Mouse (Mus musculus): ENCODE data around the gene Ghsr. TPM values are rescaled to one million over a fixed set of nuclear protein-coding genes. Genes with fewer than 3 reads are reported as not detected.

The Ghsr gene
- polyA plus RNA-seq, 2 experiments, result not detected

- H3K4me3 ChIP-seq (ENCODE audit: insufficient read depth in 1 of 2, low read depth in 2 of 2, low read length in 2 of 2), result no peak overlapping the region
- H3K27me3 ChIP-seq (ENCODE audit: control insufficient read depth, insufficient read depth, low read length), result no peaks in the 10 kb centered on the region
- H3K9me3 ChIP-seq (ENCODE audit: control insufficient read depth, low read length), result no peaks in the 10 kb centered on the region
- DNase-seq (ENCODE audit: low read depth in 3 of 3, low spot score in 3 of 3), result no peak
- no peak for ATAC-seq (ENCODE audit: insufficient read depth)
- H3K9ac ChIP-seq (replicated peaks), result no peak overlapping the region
- no peak overlapping the region for H3K4me2 ChIP-seq (ENCODE audit: low read depth)
- WGBS (ENCODE audit: insufficient replicate concordance), result 16% methylated on average over 6 of the region's 6 CpGs
- no peaks in the 10 kb centered on the region for H3K36me3 ChIP-seq (replicated peaks; ENCODE audit: control insufficient read depth, insufficient read depth, low read depth)
- no peak overlapping the region for H3K27ac ChIP-seq
- no peak for TF ChIP-seq EP300 (IDR thresholded peaks at IDR 0.05; ENCODE audit: low read depth)
- TF ChIP-seq CTCF (IDR thresholded peaks at IDR 0.05; ENCODE audit: low read depth), result peak; percentile 20; the same call in 1 of the 2 replicates
- H3K4me1 ChIP-seq (replicated peaks; ENCODE audit: control insufficient read depth in 2 of 2, insufficient read depth in 2 of 2, low read length in 1 of 2), result no peaks in the 10 kb centered on the region
Measured at GRCm38 (mm10) chr3:27338437-27338836, 32.7 kb upstream of the Ghsr start.

- 53% methylated on average over 3 of the region's 3 CpGs for WGBS (ENCODE audit: insufficient replicate concordance)
- no peak for ATAC-seq (ENCODE audit: insufficient read depth)
- no peak overlapping the region for H3K9ac ChIP-seq (replicated peaks)
Measured at GRCm38 (mm10) chr3:27338887-27339286, 32.3 kb upstream of the Ghsr start.

GRCm38 (mm10) chr3:27340757-27341156, 30.4 kb upstream of the Ghsr start:
- TF ChIP-seq EP300 (IDR thresholded peaks at IDR 0.05; ENCODE audit: low read depth) (no peak), CTCF (IDR thresholded peaks at IDR 0.05; ENCODE audit: low read depth) (no peak)
- no peaks in the 10 kb centered on the region for H3K9me3 ChIP-seq (ENCODE audit: control insufficient read depth, low read length)
- H3K4me3 ChIP-seq (ENCODE audit: insufficient read depth in 1 of 2, low read depth in 2 of 2, low read length in 2 of 2), result no peak overlapping the region
- DNase-seq (ENCODE audit: low read depth in 3 of 3, low spot score in 3 of 3), result no peak
- no peak for ATAC-seq (ENCODE audit: insufficient read depth)
- H3K27me3 ChIP-seq (ENCODE audit: control insufficient read depth, insufficient read depth, low read length), result no peaks in the 10 kb centered on the region
- 63% methylated on average over 5 of the region's 5 CpGs for WGBS (ENCODE audit: insufficient replicate concordance)
- no peak overlapping the region for H3K27ac ChIP-seq
- H3K4me2 ChIP-seq (ENCODE audit: low read depth), result no peak overlapping the region
- H3K4me1 ChIP-seq (replicated peaks; ENCODE audit: control insufficient read depth in 2 of 2, insufficient read depth in 2 of 2, low read length in 1 of 2), result no peaks in the 10 kb centered on the region
- H3K36me3 ChIP-seq (replicated peaks; ENCODE audit: control insufficient read depth, insufficient read depth, low read depth), result no peaks in the 10 kb centered on the region
- no peak overlapping the region for H3K9ac ChIP-seq (replicated peaks)

More at GRCm38 (mm10) chr3:27338887-27339286, 32.3 kb upstream of the Ghsr start:
- DNase-seq (ENCODE audit: low read depth in 3 of 3, low spot score in 3 of 3), result no peak
- H3K4me1 ChIP-seq (replicated peaks; ENCODE audit: control insufficient read depth in 2 of 2, insufficient read depth in 2 of 2, low read length in 1 of 2), result no peaks in the 10 kb centered on the region
- TF ChIP-seq EP300 (IDR thresholded peaks at IDR 0.05; ENCODE audit: low read depth) (no peak), CTCF (IDR thresholded peaks at IDR 0.05; ENCODE audit: low read depth) (no peak)
- no peak overlapping the region for H3K27ac ChIP-seq
- no peaks in the 10 kb centered on the region for H3K27me3 ChIP-seq (ENCODE audit: control insufficient read depth, insufficient read depth, low read length)
- no peaks in the 10 kb centered on the region for H3K36me3 ChIP-seq (replicated peaks; ENCODE audit: control insufficient read depth, insufficient read depth, low read depth)
- H3K4me3 ChIP-seq (ENCODE audit: insufficient read depth in 1 of 2, low read depth in 2 of 2, low read length in 2 of 2), result no peak overlapping the region
- H3K9me3 ChIP-seq (ENCODE audit: control insufficient read depth, low read length), result no peaks in the 10 kb centered on the region
- H3K4me2 ChIP-seq (ENCODE audit: low read depth), result no peak overlapping the region

GRCm38 (mm10) chr3:27342462-27342861, 28.7 kb upstream of the Ghsr start:
- Histone ChIP-seq H3K4me2 (ENCODE audit: low read depth) (no peak overlapping the region), H3K4me3 (ENCODE audit: insufficient read depth in 1 of 2, low read depth in 2 of 2, low read length in 2 of 2) (no peak overlapping the region), H3K9me3 (ENCODE audit: control insufficient read depth, low read length) (no peaks in the 10 kb centered on the region), H3K27ac (no peak overlapping the region), H3K9ac (replicated peaks) (no peak overlapping the region), H3K4me1 (replicated peaks; ENCODE audit: control insufficient read depth in 2 of 2, insufficient read depth in 2 of 2, low read length in 1 of 2) (no peaks in the 10 kb centered on the region), H3K27me3 (ENCODE audit: control insufficient read depth, insufficient read depth, low read length) (no peaks in the 10 kb centered on the region), H3K36me3 (replicated peaks; ENCODE audit: control insufficient read depth, insufficient read depth, low read depth) (no peaks in the 10 kb centered on the region)
- 52% methylated on average over 6 of the region's 6 CpGs for WGBS (ENCODE audit: insufficient replicate concordance)
- TF ChIP-seq EP300 (IDR thresholded peaks at IDR 0.05; ENCODE audit: low read depth) (no peak), CTCF (IDR thresholded peaks at IDR 0.05; ENCODE audit: low read depth) (no peak)
- DNase-seq (ENCODE audit: low read depth in 3 of 3, low spot score in 3 of 3), result no peak
- ATAC-seq (ENCODE audit: insufficient read depth), result no peak

GRCm38 (mm10) chr3:27345526-27345925, 25.6 kb upstream of the Ghsr start:
- Histone ChIP-seq H3K4me3 (ENCODE audit: insufficient read depth in 1 of 2, low read depth in 2 of 2, low read length in 2 of 2) (no peak overlapping the region), H3K4me1 (replicated peaks; ENCODE audit: control insufficient read depth in 2 of 2, insufficient read depth in 2 of 2, low read length in 1 of 2) (no peaks in the 10 kb centered on the region), H3K27me3 (ENCODE audit: control insufficient read depth, insufficient read depth, low read length) (no peaks in the 10 kb centered on the region), H3K4me2 (ENCODE audit: low read depth) (no peak overlapping the region), H3K27ac (no peak overlapping the region), H3K9ac (replicated peaks) (no peak overlapping the region), H3K9me3 (ENCODE audit: control insufficient read depth, low read length) (no peaks in the 10 kb centered on the region), H3K36me3 (replicated peaks; ENCODE audit: control insufficient read depth, insufficient read depth, low read depth) (no peaks in the 10 kb centered on the region)
- TF ChIP-seq EP300 (IDR thresholded peaks at IDR 0.05; ENCODE audit: low read depth), result no peak
- peak; percentile 74 for TF ChIP-seq CTCF (IDR thresholded peaks at IDR 0.05; ENCODE audit: low read depth)
- ATAC-seq (ENCODE audit: insufficient read depth) (no peak), DNase-seq (ENCODE audit: low read depth in 3 of 3, low spot score in 3 of 3) (peak in 2 of 3 experiments; percentile 15 to 17)
- WGBS (ENCODE audit: insufficient replicate concordance), result 32% methylated on average over 6 of the region's 6 CpGs
